Mouse (Mus musculus): ENCODE results near the gene Usp28. TPM values are rescaled to one million over a fixed set of nuclear protein-coding genes. Genes with fewer than 3 reads are reported as not detected.

The Usp28 gene
- total and polyA plus RNA-seq, 3 experiments = 10.1 to 33.3 (median 12.2) TPM

DNA sequence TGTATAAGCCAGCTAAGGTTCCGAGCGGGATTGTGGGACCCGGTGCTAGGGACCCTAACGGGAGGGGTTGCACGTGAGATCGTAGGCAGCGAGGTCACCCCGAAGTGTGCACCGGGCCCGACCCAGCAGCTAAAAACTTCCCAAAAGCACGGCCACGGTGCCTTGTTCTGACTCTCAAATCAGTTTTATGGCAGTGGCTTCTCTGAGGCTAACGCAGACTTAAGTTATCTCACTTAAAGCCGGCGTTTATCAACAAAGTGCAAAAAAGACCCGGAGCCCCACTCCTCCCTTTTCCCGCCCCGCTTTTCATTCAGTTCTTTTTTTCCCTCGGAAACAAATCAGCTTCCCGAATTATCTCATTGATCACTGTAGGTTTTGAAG, 523 bp downstream of the Usp28 start:
- DNase-seq (ENCODE audit: low spot score) = no peak
- ATAC-seq (ENCODE audit: extremely low read depth, insufficient number of reproducible peaks, low FRiP score, poor library complexity, severe bottlenecking) = no peak
- TF ChIP-seq CTCF (IDR thresholded peaks at IDR 0.05; ENCODE audit: low read depth, low read length) (no peak), GATA1 (IDR thresholded peaks at IDR 0.05; ENCODE audit: borderline replicate concordance, low read length) (no peak), GATA2 (IDR thresholded peaks at IDR 0.05; ENCODE audit: borderline replicate concordance, low read depth, low read length) (no peak), TAL1 (conservative IDR thresholded peaks at IDR 0.05; ENCODE audit: low read depth, low read length) (no peak), POLR2AphosphoS5 (IDR thresholded peaks at IDR 0.05; ENCODE audit: insufficient replicate concordance, low read depth, low read length) (no peak)
- Histone ChIP-seq H3K4me1 (ENCODE audit: insufficient read depth, low read depth, low read length) (peaks cover 40% of the 10 kb centered on the region), H3K36me3 (replicated peaks) (peaks cover 26% of the 10 kb centered on the region), H3K9me3 (replicated peaks) (no peaks in the 10 kb centered on the region), H3K27me3 (ENCODE audit: insufficient read depth, low read length) (no peaks in the 10 kb centered on the region), H3K4me3 (ENCODE audit: low read depth, low read length) (peak overlapping the region; percentile 85)

DNA sequence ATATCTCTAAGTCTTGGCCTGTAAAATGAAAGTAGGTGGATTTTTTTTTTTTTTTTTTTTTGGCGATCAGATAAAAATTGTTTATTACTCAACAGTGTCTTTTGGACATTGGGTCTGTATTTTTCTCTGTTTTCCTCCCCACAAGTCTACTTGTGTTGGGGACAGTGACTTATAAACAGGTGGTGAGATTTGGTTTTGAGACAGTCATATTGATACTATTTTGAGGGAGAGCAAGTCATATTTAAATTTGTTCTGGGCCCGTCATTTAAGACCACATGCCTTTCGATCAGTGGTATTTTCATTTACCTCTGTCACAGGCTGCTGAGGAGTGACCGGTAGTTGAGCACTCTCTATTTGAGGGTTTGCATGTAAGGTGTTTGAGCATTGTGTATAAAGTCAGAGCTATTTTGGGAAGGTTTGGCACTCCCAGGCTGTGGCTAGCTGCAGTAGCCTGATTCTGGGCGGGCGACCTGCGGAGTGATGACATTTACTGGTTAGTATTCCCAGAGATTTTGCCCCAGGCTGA, 1.5 kb downstream of the Usp28 start:
- DNase-seq (ENCODE audit: low spot score) (no peak), ATAC-seq (ENCODE audit: extremely low read depth, insufficient number of reproducible peaks, low FRiP score, poor library complexity, severe bottlenecking) (no peak)

GRCm38 (mm10) chr9:48987201-48988101, 2.3 kb downstream of the Usp28 start:
- TF ChIP-seq TAL1 (conservative IDR thresholded peaks at IDR 0.05; ENCODE audit: low read depth, low read length) = no peak
- no peak for TF ChIP-seq GATA1 (IDR thresholded peaks at IDR 0.05; ENCODE audit: borderline replicate concordance, low read length)
- no peak for TF ChIP-seq GATA2 (IDR thresholded peaks at IDR 0.05; ENCODE audit: borderline replicate concordance, low read depth, low read length)
- no peak for TF ChIP-seq POLR2AphosphoS5 (IDR thresholded peaks at IDR 0.05; ENCODE audit: insufficient replicate concordance, low read depth, low read length)
- no peak for TF ChIP-seq CTCF (IDR thresholded peaks at IDR 0.05; ENCODE audit: low read depth, low read length)
- H3K9me3 ChIP-seq (replicated peaks) = no peaks in the 10 kb centered on the region
- DNase-seq (ENCODE audit: low spot score) = no peak
- H3K27me3 ChIP-seq (ENCODE audit: insufficient read depth, low read length) = no peaks in the 10 kb centered on the region
- peaks cover 36% of the 10 kb centered on the region for H3K4me1 ChIP-seq (ENCODE audit: insufficient read depth, low read depth, low read length)
- H3K36me3 ChIP-seq (replicated peaks) = peaks cover 42% of the 10 kb centered on the region
- no peak for ATAC-seq (ENCODE audit: extremely low read depth, insufficient number of reproducible peaks, low FRiP score, poor library complexity, severe bottlenecking)
- H3K4me3 ChIP-seq (ENCODE audit: low read depth, low read length) = peak overlapping the region; percentile 39; the same call in 1 of the 2 replicates

More for the DNA sequence above, 1.5 kb downstream of the Usp28 start:
- H3K27me3 ChIP-seq (ENCODE audit: insufficient read depth, low read length) = no peaks in the 10 kb centered on the region
- H3K4me1 ChIP-seq (ENCODE audit: insufficient read depth, low read depth, low read length) = peaks cover 36% of the 10 kb centered on the region
- TF ChIP-seq GATA2 (IDR thresholded peaks at IDR 0.05; ENCODE audit: borderline replicate concordance, low read depth, low read length) = no peak
- TF ChIP-seq CTCF (IDR thresholded peaks at IDR 0.05; ENCODE audit: low read depth, low read length) = no peak
- no peak for TF ChIP-seq TAL1 (conservative IDR thresholded peaks at IDR 0.05; ENCODE audit: low read depth, low read length)
- no peak for TF ChIP-seq GATA1 (IDR thresholded peaks at IDR 0.05; ENCODE audit: borderline replicate concordance, low read length)
- no peak for TF ChIP-seq POLR2AphosphoS5 (IDR thresholded peaks at IDR 0.05; ENCODE audit: insufficient replicate concordance, low read depth, low read length)
- H3K9me3 ChIP-seq (replicated peaks) = no peaks in the 10 kb centered on the region
- H3K4me3 ChIP-seq (ENCODE audit: low read depth, low read length) = peak overlapping the region; percentile 39; the same call in 1 of the 2 replicates
- H3K36me3 ChIP-seq (replicated peaks) = peaks cover 35% of the 10 kb centered on the region

- H3K27me3 ChIP-seq (ENCODE audit: insufficient read depth, low read length) = no peaks in the 10 kb centered on the region
- peaks cover 69% of the 10 kb centered on the region for H3K36me3 ChIP-seq (replicated peaks)
- H3K4me1 ChIP-seq (ENCODE audit: insufficient read depth, low read depth, low read length) = peaks cover 23% of the 10 kb centered on the region
- ATAC-seq (ENCODE audit: extremely low read depth, insufficient number of reproducible peaks, low FRiP score, poor library complexity, severe bottlenecking) (no peak), DNase-seq (ENCODE audit: low spot score) (no peak)
- TF ChIP-seq CTCF (IDR thresholded peaks at IDR 0.05; ENCODE audit: low read depth, low read length) (no peak), GATA1 (IDR thresholded peaks at IDR 0.05; ENCODE audit: borderline replicate concordance, low read length) (no peak), POLR2AphosphoS5 (IDR thresholded peaks at IDR 0.05; ENCODE audit: insufficient replicate concordance, low read depth, low read length) (no peak), GATA2 (IDR thresholded peaks at IDR 0.05; ENCODE audit: borderline replicate concordance, low read depth, low read length) (no peak), TAL1 (conservative IDR thresholded peaks at IDR 0.05; ENCODE audit: low read depth, low read length) (no peak)
- H3K4me3 ChIP-seq (ENCODE audit: low read depth, low read length) = no peak overlapping the region
- no peaks in the 10 kb centered on the region for H3K9me3 ChIP-seq (replicated peaks)
These were observed 6.5 kb downstream of the Usp28 start for GRCm38 (mm10) chr9:48991671-48992070.

- ATAC-seq (ENCODE audit: extremely low read depth, insufficient number of reproducible peaks, low FRiP score, poor library complexity, severe bottlenecking) = no peak
These were observed 9.6 kb downstream of the Usp28 start for GRCm38 (mm10) chr9:48994779-48995178.

GRCm38 (mm10) chr9:48995735-48996134, 10.6 kb downstream of the Usp28 start:
- no peak for ATAC-seq (ENCODE audit: extremely low read depth, insufficient number of reproducible peaks, low FRiP score, poor library complexity, severe bottlenecking)
- no peak for TF ChIP-seq GATA2 (IDR thresholded peaks at IDR 0.05; ENCODE audit: borderline replicate concordance, low read depth, low read length)
- no peak for TF ChIP-seq POLR2AphosphoS5 (IDR thresholded peaks at IDR 0.05; ENCODE audit: insufficient replicate concordance, low read depth, low read length)
- TF ChIP-seq TAL1 (conservative IDR thresholded peaks at IDR 0.05; ENCODE audit: low read depth, low read length) = no peak
- TF ChIP-seq GATA1 (IDR thresholded peaks at IDR 0.05; ENCODE audit: borderline replicate concordance, low read length) = no peak
- TF ChIP-seq CTCF (IDR thresholded peaks at IDR 0.05; ENCODE audit: low read depth, low read length) = no peak
- Histone ChIP-seq H3K27me3 (ENCODE audit: insufficient read depth, low read length) (no peaks in the 10 kb centered on the region), H3K36me3 (replicated peaks) (peaks cover 76% of the 10 kb centered on the region), H3K4me3 (ENCODE audit: low read depth, low read length) (no peak overlapping the region), H3K4me1 (ENCODE audit: insufficient read depth, low read depth, low read length) (no peaks in the 10 kb centered on the region; the same call in 1 of the 2 replicates), H3K9me3 (replicated peaks) (no peaks in the 10 kb centered on the region)
- no peak for DNase-seq (ENCODE audit: low spot score)

More at GRCm38 (mm10) chr9:48994779-48995178, 9.6 kb downstream of the Usp28 start:
- no peak for TF ChIP-seq GATA1 (IDR thresholded peaks at IDR 0.05; ENCODE audit: borderline replicate concordance, low read length)
- no peak for TF ChIP-seq TAL1 (conservative IDR thresholded peaks at IDR 0.05; ENCODE audit: low read depth, low read length)
- TF ChIP-seq GATA2 (IDR thresholded peaks at IDR 0.05; ENCODE audit: borderline replicate concordance, low read depth, low read length) = no peak
- TF ChIP-seq POLR2AphosphoS5 (IDR thresholded peaks at IDR 0.05; ENCODE audit: insufficient replicate concordance, low read depth, low read length) = no peak
- TF ChIP-seq CTCF (IDR thresholded peaks at IDR 0.05; ENCODE audit: low read depth, low read length) = no peak
- no peaks in the 10 kb centered on the region for H3K27me3 ChIP-seq (ENCODE audit: insufficient read depth, low read length)
- no peaks in the 10 kb centered on the region for H3K9me3 ChIP-seq (replicated peaks)
- H3K4me3 ChIP-seq (ENCODE audit: low read depth, low read length) = no peak overlapping the region
- H3K4me1 ChIP-seq (ENCODE audit: insufficient read depth, low read depth, low read length) = no peaks in the 10 kb centered on the region; the same call in 1 of the 2 replicates
- peaks cover 76% of the 10 kb centered on the region for H3K36me3 ChIP-seq (replicated peaks)
- no peak for DNase-seq (ENCODE audit: low spot score)

All from G1E (cell line).